Mouse (Mus musculus): Measurements from ENCODE around the gene Dab2ip.

Gene Dab2ip

GRCm38 (mm10) chr2:35558826-35559550 lies 922 bp downstream of the Dab2ip start:
- in situ Hi-C loops (cut with MboI, MseI), result loop anchor here (5.0 kb wide), 1 partner anchor 78 kb away; no protein-coding TSS in a partner anchor

- in situ Hi-C loops (cut with MboI, MseI), result loop anchor here (5.0 kb wide), 1 partner anchor 78 kb away; no protein-coding TSS in a partner anchor
Observed at GRCm38 (mm10) chr2:35559551-35559835, 1.4 kb downstream of the Dab2ip start.

- in situ Hi-C loops (cut with MboI, MseI), result no loop called here
Observed at GRCm38 (mm10) chr2:35563722-35564121, 5.7 kb downstream of the Dab2ip start.

- in situ Hi-C loops (cut with MboI, MseI), result no loop called here
Observed at GRCm38 (mm10) chr2:35565051-35565836, 7.2 kb downstream of the Dab2ip start.

GRCm38 (mm10) chr2:35566957-35567693 lies 9.1 kb downstream of the Dab2ip start:
- in situ Hi-C loops (cut with MboI, MseI), result no loop called here

GRCm38 (mm10) chr2:35567694-35568149 lies 9.7 kb downstream of the Dab2ip start:
- in situ Hi-C loops (cut with MboI, MseI), result no loop called here

- in situ Hi-C loops (cut with MboI, MseI), result no loop called here
Observed at GRCm38 (mm10) chr2:35570743-35571142, 12.7 kb downstream of the Dab2ip start.

- in situ Hi-C loops (cut with MboI, MseI), result no loop called here
Observed at GRCm38 (mm10) chr2:35574643-35575042, 16.6 kb downstream of the Dab2ip start.

GRCm38 (mm10) chr2:35576675-35577074 lies 18.6 kb downstream of the Dab2ip start:
- in situ Hi-C loops (cut with MboI, MseI), result no loop called here

GRCm38 (mm10) chr2:35580111-35580510 lies 22.0 kb downstream of the Dab2ip start:
- in situ Hi-C loops (cut with MboI, MseI), result no loop called here

GRCm38 (mm10) chr2:35581501-35582340 lies 23.7 kb downstream of the Dab2ip start:
- in situ Hi-C loops (cut with MboI, MseI), result no loop called here

- in situ Hi-C loops (cut with MboI, MseI), result no loop called here
Observed at GRCm38 (mm10) chr2:35582341-35582941, 24.4 kb downstream of the Dab2ip start.

GRCm38 (mm10) chr2:35583406-35583805 lies 25.3 kb downstream of the Dab2ip start:
- in situ Hi-C loops (cut with MboI, MseI), result no loop called here

- in situ Hi-C loops (cut with MboI, MseI), result no loop called here
Observed at GRCm38 (mm10) chr2:35584011-35584410, 25.9 kb downstream of the Dab2ip start.

GRCm38 (mm10) chr2:35588368-35588767 lies 30.3 kb downstream of the Dab2ip start:
- in situ Hi-C loops (cut with MboI, MseI), result no loop called here

GRCm38 (mm10) chr2:35589385-35589784 lies 31.3 kb downstream of the Dab2ip start:
- in situ Hi-C loops (cut with MboI, MseI), result no loop called here

- in situ Hi-C loops (cut with MboI, MseI), result no loop called here
Observed at GRCm38 (mm10) chr2:35589800-35590199, 31.7 kb downstream of the Dab2ip start.

GRCm38 (mm10) chr2:35591961-35592724 lies 34.1 kb downstream of the Dab2ip start:
- in situ Hi-C loops (cut with MboI, MseI), result no loop called here

GRCm38 (mm10) chr2:35592725-35593392 lies 34.8 kb downstream of the Dab2ip start:
- in situ Hi-C loops (cut with MboI, MseI), result no loop called here

- in situ Hi-C loops (cut with MboI, MseI), result no loop called here
Observed at GRCm38 (mm10) chr2:35593889-35594288, 35.8 kb downstream of the Dab2ip start.

Measured in regulatory T cell (primary cell).